19 mouse cellular contexts compared by ENCODE assay signal in the genomic region with DNA sequence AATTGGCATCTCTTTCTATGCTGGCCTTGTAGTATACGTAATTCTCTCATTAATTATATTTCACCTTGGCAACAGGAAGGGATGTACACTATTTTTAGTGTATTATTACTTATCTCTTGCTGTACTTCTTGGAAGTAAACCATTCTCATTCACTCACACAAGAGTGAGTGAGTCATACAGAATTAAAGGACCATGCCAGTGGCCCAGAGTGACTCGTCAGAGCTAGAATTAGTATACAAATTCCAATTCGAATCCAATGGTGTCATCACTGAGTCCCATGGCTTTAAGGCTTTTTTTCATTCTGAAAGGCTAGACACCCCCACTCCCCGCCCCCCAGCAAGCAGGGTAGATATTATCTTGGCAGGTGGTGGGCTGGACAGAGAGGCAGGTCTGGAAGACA.
"Had no signal": no experiment of that assay in that cellular context is flagged by ENCODE, and none has a peak within 500 bp of the region (broad histone marks: within the 10 kb centered on the region; RNA-seq: fewer than 3 reads in every experiment).

No protein-coding gene starts in this region.

- H3K9ac ChIP-seq: limb, embryonic 12.5 days; limb, embryonic 15.5 days; liver, embryonic 14.5 days; liver, postnatal 0 days; lung, embryonic 14.5 days; midbrain, embryonic 12.5 days; midbrain, embryonic 15.5 days; neural tube, embryonic 12.5 days; neural tube, embryonic 15.5 days had no signal

- H3K27me3 ChIP-seq: neural tube, embryonic 12.5 days had no signal

- H3K36me3 ChIP-seq: limb, embryonic 12.5 days; limb, embryonic 15.5 days; midbrain, embryonic 12.5 days; midbrain, embryonic 15.5 days; neural tube, embryonic 12.5 days; neural tube, embryonic 15.5 days had no signal

- H3K27ac ChIP-seq: kidney, postnatal 0 days; layer of hippocampus, adult 2 months; limb, embryonic 12.5 days; limb, embryonic 15.5 days; liver, embryonic 14.5 days; macrophage; midbrain, embryonic 12.5 days; midbrain, embryonic 15.5 days; neural tube, embryonic 12.5 days; neural tube, embryonic 15.5 days had no signal

- H3K9me3 ChIP-seq: limb, embryonic 12.5 days; limb, embryonic 15.5 days; midbrain, embryonic 12.5 days; midbrain, embryonic 15.5 days; neural tube, embryonic 12.5 days; neural tube, embryonic 15.5 days had no signal

- H3K4me1 ChIP-seq: midbrain, embryonic 12.5 days; midbrain, embryonic 15.5 days; neural tube, embryonic 12.5 days; neural tube, embryonic 15.5 days had no signal

- H3K4me3 ChIP-seq: layer of hippocampus, adult 2 months; limb, embryonic 12.5 days; limb, embryonic 15.5 days; midbrain, embryonic 12.5 days; midbrain, embryonic 15.5 days; neural tube, embryonic 12.5 days; neural tube, embryonic 15.5 days had no signal

- ATAC-seq: liver, postnatal 0 days; lung, postnatal 0 days; midbrain, embryonic 15.5 days had no signal

- H3K4me2 ChIP-seq: limb, embryonic 12.5 days; limb, embryonic 15.5 days; liver, embryonic 11.5 days; lung, embryonic 14.5 days; midbrain, embryonic 12.5 days; midbrain, embryonic 15.5 days; neural tube, embryonic 12.5 days; neural tube, embryonic 15.5 days had no signal

- DNase-seq: kidney, postnatal 25 days; left cerebral cortex, postnatal 4 days; liver, postnatal 0 days; lung, embryonic 14.5 days; right cerebral cortex, postnatal 14 days; spleen, adult 18-20 months; thymus, postnatal 25 days had no signal
